Mouse (Mus musculus) embryonic facial prominence, embryonic 10.5 days (tissue): ENCODE data around the gene Thsd4. TPM values are rescaled to one million over a fixed set of nuclear protein-coding genes. Genes with fewer than 3 reads are reported as not detected.
A peak's percentile ranks its signal among the peaks of the same experiment; 100 is the strongest.

Experiments
- DNase-seq: peaks from one replicate; pipeline ENCODE4 v3.0.0-alpha.2; 2017; ENCODE audit warnings: low spot score
- H3K27ac ChIP-seq: fragments of 300-500 bp; sonication (generic); replicated peaks from 2 replicates; pipeline ENCODE4 v1.5.1; 2016; ENCODE audit warnings: mild to moderate bottlenecking
- H3K27me3 ChIP-seq: fragments of 300-500 bp; sonication (generic); replicated peaks from 2 replicates; pipeline ENCODE4 v1.6.1; 2016; ENCODE audit warnings: low read depth, mild to moderate bottlenecking; ENCODE audit not compliant: poor library complexity, severe bottlenecking
- H3K36me3 ChIP-seq: fragments of 300-500 bp; sonication (generic); replicated peaks from 2 replicates; pipeline ENCODE4 v1.6.1; 2016; ENCODE audit warnings: mild to moderate bottlenecking, moderate library complexity
- H3K4me1 ChIP-seq: fragments of 300-500 bp; sonication (generic); 2 replicates; pipeline ENCODE4 v1.6.1; 2016
- H3K4me3 ChIP-seq: fragments of 300-500 bp; sonication (generic); 2 replicates; pipeline ENCODE4 v1.5.1; 2016; ENCODE audit warnings: mild to moderate bottlenecking, moderate library complexity
- H3K9me3 ChIP-seq: fragments of 300-500 bp; sonication (generic); 2 replicates; pipeline ENCODE4 v1.6.1; 2016; ENCODE audit warnings: mild to moderate bottlenecking
- WGBS: fragments of 180-500 bp; shearing (Covaris S2); methylation state at CpG from one replicate; pipeline ENCODE4 v1.1.7; 2016; 5-methylcytosine and 5-hydroxymethylcytosine counted together
- polyA plus RNA-seq: library from polyadenylated mRNA; unstranded; fragments of >200 nt; fragmentation: Nextera tagmentation; extraction: Ambion mirVana; gene quantifications from 2 replicates; pipeline ENCODE4 v1.2.1, GENCODE M21; 2016

Gene Thsd4
- polyA plus RNA-seq, 1 experiment from 2014 or later, result 5.7 TPM

- H3K36me3 ChIP-seq, result no peaks in the 10 kb centered on the region
- no peak overlapping the region for H3K4me3 ChIP-seq
- H3K4me1 ChIP-seq, result peaks cover 3% of the 10 kb centered on the region
- no peak overlapping the region for H3K27ac ChIP-seq
- DNase-seq, result no peak
- 89% methylated on average over 13 of the region's 13 CpGs for WGBS
- H3K9me3 ChIP-seq, result no peaks in the 10 kb centered on the region
- H3K27me3 ChIP-seq, result 0 out of 2 replicates have a peak, but pooled peaks cover 7% of the 10 kb centered on the region
Observed at GRCm38 (mm10) chr9:60259626-60260025, 262.2 kb downstream of the Thsd4 start.

DNA sequence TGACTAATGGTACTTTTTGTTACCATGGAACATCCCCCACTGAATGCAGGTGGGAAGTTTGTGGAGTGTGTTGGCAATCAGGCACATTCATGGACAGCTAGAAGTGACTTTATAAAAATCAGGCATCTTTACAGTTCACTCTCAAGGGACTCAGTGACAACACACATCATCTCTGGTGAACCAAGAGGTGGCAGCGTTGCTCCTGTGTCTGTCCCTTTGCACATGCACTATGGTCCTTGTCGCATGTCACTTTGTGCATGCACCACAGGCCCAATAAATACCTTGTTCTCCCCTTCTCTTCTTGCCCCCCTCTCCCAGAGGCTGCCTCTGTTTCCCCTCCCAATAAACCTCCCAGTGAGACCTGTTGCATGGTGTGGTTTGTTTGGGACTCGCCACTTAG is 270.1 kb downstream of the Thsd4 start:
- no peaks in the 10 kb centered on the region for H3K4me1 ChIP-seq
- H3K4me3 ChIP-seq, result no peak overlapping the region
- H3K27ac ChIP-seq, result no peak overlapping the region
- 65% methylated on average over 3 of the region's 3 CpGs for WGBS
- DNase-seq, result no peak
- no peaks in the 10 kb centered on the region for H3K9me3 ChIP-seq
- H3K36me3 ChIP-seq, result no peaks in the 10 kb centered on the region
- H3K27me3 ChIP-seq, result no peaks in the 10 kb centered on the region

DNA sequence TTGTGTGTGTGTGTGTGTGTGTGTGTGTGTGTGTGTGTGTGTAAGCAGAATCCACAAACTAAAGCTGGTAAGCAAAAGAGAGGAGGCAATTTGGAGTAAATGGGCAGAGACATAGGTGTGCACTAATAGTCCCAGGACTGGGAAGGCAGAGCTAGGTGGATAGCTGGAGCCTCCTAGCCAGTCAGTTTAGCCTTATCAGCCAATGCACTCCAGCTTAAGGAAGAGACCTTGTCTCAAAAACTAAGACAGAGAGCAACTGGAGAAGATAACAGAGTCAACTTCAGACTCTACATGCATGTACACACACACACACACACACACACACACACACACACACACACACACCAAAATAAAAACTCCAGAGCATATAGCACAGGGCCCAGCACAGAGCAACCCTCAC is 271.4 kb downstream of the Thsd4 start:
- Histone ChIP-seq H3K4me1 (no peaks in the 10 kb centered on the region), H3K27me3 (no peaks in the 10 kb centered on the region), H3K36me3 (no peaks in the 10 kb centered on the region), H3K4me3 (no peak overlapping the region), H3K9me3 (no peaks in the 10 kb centered on the region), H3K27ac (no peak overlapping the region)
- no peak for DNase-seq

GRCm38 (mm10) chr9:60247998-60248397 is 273.8 kb downstream of the Thsd4 start:
- Histone ChIP-seq H3K4me3 (no peak overlapping the region), H3K27ac (no peak overlapping the region), H3K4me1 (no peaks in the 10 kb centered on the region), H3K27me3 (no peaks in the 10 kb centered on the region), H3K9me3 (no peaks in the 10 kb centered on the region), H3K36me3 (no peaks in the 10 kb centered on the region)
- no peak for DNase-seq
- WGBS, result 87% methylated on average over 3 of the region's 3 CpGs

- no peak overlapping the region for H3K27ac ChIP-seq
- peak; percentile 64 for DNase-seq
- 6% methylated on average over 5 of the region's 5 CpGs for WGBS
- no peak overlapping the region for H3K4me3 ChIP-seq
- no peaks in the 10 kb centered on the region for H3K4me1 ChIP-seq
- H3K27me3 ChIP-seq, result no peaks in the 10 kb centered on the region
- H3K36me3 ChIP-seq, result no peaks in the 10 kb centered on the region
- no peaks in the 10 kb centered on the region for H3K9me3 ChIP-seq
Observed at GRCm38 (mm10) chr9:60244943-60245342, 276.9 kb downstream of the Thsd4 start.

DNA sequence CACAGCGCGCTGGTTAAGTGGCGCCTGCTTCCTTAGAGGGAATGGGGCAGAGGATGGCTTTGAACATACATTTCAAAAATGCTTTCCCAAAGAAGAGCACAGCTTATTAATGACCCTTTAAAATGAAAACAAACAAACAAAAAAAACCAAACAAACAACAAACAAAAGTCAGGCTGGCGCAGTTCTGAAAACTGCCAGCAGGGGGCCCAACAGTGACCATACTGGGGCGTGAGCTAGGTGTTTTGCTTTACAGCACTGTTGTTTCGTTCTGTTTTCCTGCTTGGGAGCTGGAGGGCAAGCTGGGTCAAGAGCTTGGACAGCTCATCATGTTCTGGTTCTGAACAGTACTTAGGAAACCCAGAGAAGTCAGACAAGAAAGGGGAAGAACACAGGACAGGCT is 278.3 kb downstream of the Thsd4 start:
- DNase-seq, result peak; percentile 27

DNA sequence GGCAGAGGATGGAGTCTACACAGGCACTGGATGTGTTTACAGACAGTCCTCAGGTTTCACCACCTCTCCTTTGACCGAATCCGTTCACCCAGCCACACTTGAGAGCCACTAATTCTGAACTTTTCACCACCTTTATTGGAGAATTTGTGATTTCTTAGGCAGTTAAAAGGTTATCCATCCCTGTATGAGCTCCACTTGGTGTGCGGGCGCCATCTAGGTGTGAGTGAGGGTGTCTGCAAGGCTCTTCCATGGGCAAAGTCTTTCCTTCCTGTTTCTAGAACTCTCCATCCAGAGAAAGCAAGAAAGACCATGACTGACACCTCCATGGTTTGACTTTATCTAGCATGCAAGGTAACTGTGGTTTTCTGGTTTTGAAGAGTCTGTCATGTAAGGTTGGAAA is 284.2 kb downstream of the Thsd4 start:
- Histone ChIP-seq H3K4me1 (peaks cover 28% of the 10 kb centered on the region), H3K36me3 (no peaks in the 10 kb centered on the region), H3K27ac (no peak overlapping the region), H3K4me3 (no peak overlapping the region), H3K9me3 (no peaks in the 10 kb centered on the region), H3K27me3 (0 out of 2 replicates have a peak, but pooled peaks cover 6% of the 10 kb centered on the region)
- WGBS, result 38% methylated on average over 4 of the region's 4 CpGs
- peak; percentile 60 for DNase-seq

More for the DNA sequence above, 278.3 kb downstream of the Thsd4 start:
- WGBS, result 61% methylated on average over 6 of the region's 6 CpGs
- Histone ChIP-seq H3K4me3 (no peak overlapping the region), H3K9me3 (no peaks in the 10 kb centered on the region), H3K27me3 (no peaks in the 10 kb centered on the region), H3K27ac (no peak overlapping the region), H3K4me1 (no peaks in the 10 kb centered on the region), H3K36me3 (no peaks in the 10 kb centered on the region)

DNA sequence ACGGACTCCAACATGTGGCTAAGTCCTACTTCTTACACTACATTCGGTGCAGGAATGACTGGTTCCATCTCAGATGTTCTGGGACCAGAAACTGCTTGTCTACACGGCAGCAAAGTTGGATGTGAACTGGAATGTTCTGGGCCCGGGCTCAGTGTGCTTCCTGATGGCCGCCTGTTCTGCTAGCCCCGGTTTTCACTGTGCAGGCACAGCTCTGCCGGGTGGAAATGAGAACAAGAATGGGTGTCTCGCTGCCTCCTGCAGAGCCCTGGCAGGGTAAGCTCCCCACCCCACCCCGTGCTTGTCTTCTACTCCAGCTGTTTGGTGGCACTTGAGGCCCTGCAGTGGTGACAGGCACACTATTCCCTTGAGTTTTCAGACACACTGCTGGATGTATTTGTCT is 285.7 kb downstream of the Thsd4 start:
- H3K4me1 ChIP-seq, result peaks cover 43% of the 10 kb centered on the region
- no peaks in the 10 kb centered on the region for H3K9me3 ChIP-seq
- H3K27ac ChIP-seq, result peak overlapping the region; percentile 65
- no peak overlapping the region for H3K4me3 ChIP-seq
- 0 out of 2 replicates have a peak, but pooled peaks cover 6% of the 10 kb centered on the region for H3K27me3 ChIP-seq
- DNase-seq, result no peak
- H3K36me3 ChIP-seq, result no peaks in the 10 kb centered on the region
- 82% methylated on average over 9 of the region's 9 CpGs for WGBS

- peak; percentile 55 for DNase-seq
- Histone ChIP-seq H3K4me3 (no peak overlapping the region), H3K27ac (peak overlapping the region; percentile 73), H3K9me3 (no peaks in the 10 kb centered on the region), H3K27me3 (0 out of 2 replicates have a peak, but pooled peaks cover 6% of the 10 kb centered on the region), H3K4me1 (peaks cover 54% of the 10 kb centered on the region), H3K36me3 (no peaks in the 10 kb centered on the region)
- 41% methylated on average over 8 of the region's 8 CpGs for WGBS
Observed at GRCm38 (mm10) chr9:60234233-60235115, 287.4 kb downstream of the Thsd4 start.

DNA sequence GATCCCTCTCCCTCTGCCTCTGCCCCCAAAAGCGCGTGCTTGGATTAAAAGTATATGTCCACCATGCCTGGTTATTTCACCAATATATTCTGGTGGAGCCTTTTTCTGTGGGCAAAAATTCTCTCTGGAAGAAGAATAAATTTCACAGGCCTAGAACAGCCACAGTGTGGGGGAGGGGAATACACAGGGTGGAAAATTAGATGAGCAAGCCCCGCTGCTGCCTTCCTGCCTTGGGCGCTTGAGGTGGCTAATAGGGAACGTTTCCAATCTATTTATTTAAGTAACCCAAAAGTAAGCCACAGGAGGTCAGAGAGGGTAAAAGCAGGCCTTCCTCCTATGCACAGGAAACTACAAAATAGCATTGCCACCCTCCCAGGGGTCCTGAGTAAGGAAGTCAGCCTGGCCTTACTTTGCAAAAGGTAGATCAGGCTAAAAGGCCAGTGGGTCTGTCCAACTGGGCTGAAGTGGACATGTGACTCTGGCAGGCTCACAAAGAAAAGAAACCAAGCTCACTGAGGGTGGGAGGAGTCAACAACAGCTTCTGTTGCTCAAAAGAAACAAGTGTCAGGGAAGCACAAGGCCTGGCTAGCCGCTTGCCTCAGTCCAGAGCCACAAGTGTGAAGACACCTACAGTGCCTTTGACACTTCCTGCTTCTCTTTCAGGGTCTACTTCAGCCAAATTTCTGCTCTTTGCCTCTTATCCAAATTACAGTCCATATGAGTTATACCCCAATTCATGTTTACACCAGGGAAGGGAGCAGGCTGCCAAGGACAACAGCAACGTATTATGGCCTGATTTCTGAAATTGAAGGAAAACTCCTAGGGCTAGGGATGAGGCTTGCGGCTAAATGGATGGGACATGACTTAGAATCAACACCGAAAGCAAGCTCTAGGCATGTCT is 289.6 kb downstream of the Thsd4 start:
- 60% methylated on average over 9 of the region's 9 CpGs for WGBS
- peak; percentile 49 for DNase-seq
- 0 out of 2 replicates have a peak, but pooled peaks cover 6% of the 10 kb centered on the region for H3K27me3 ChIP-seq
- peaks cover 54% of the 10 kb centered on the region for H3K4me1 ChIP-seq
- H3K4me3 ChIP-seq, result no peak overlapping the region
- H3K27ac ChIP-seq, result peak overlapping the region; percentile 70
- no peaks in the 10 kb centered on the region for H3K36me3 ChIP-seq
- H3K9me3 ChIP-seq, result no peaks in the 10 kb centered on the region

- 75% methylated on average over 4 of the region's 4 CpGs for WGBS
- Histone ChIP-seq H3K36me3 (no peaks in the 10 kb centered on the region), H3K4me1 (peaks cover 61% of the 10 kb centered on the region)
Observed at GRCm38 (mm10) chr9:60229496-60229895, 292.4 kb downstream of the Thsd4 start.

DNA sequence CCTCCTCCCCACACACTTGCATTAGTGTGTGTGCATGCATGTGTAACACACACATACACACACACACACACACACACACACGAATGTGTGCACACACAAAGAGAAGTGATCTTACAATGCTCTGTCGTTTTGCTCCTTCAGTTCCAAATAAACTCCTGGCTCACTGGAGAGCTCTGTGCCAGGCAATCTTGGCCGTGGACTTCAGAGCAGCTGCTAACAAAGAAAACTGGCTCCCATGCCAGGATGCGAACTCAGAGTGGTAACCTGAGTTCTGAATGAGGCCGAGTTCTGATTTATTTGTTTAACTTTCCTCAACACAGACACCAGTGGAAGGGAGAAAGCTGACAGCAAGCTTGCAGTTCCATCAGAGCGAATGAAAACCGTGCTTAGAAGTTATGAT is 294.1 kb downstream of the Thsd4 start:
- Histone ChIP-seq H3K4me1 (peaks cover 66% of the 10 kb centered on the region), H3K36me3 (no peaks in the 10 kb centered on the region), H3K27ac (no peak overlapping the region), H3K4me3 (no peak overlapping the region), H3K27me3 (peaks cover 6% of the 10 kb centered on the region; the same call in 1 of the 2 replicates), H3K9me3 (no peaks in the 10 kb centered on the region)
- no peak for DNase-seq
- WGBS, result 83% methylated on average over 7 of the region's 7 CpGs

More at GRCm38 (mm10) chr9:60229496-60229895, 292.4 kb downstream of the Thsd4 start:
- no peak overlapping the region for H3K4me3 ChIP-seq
- no peaks in the 10 kb centered on the region for H3K9me3 ChIP-seq
- no peaks in the 10 kb centered on the region for H3K27me3 ChIP-seq
- no peak for DNase-seq
- no peak overlapping the region for H3K27ac ChIP-seq
